Mouse (Mus musculus) liver, embryonic 16.5 days (tissue): ENCODE data around the gene Rexo4. TPM values are rescaled to one million over a fixed set of nuclear protein-coding genes. Genes with fewer than 3 reads are reported as not detected.

ENCODE experiments used
- ATAC-seq: fragments of 200-750 bp; cut with Nextera tagmentation; 2 replicates; pipeline ENCODE4 v1.8.0; 2017; ENCODE audit warnings: low read depth, mild to moderate bottlenecking, moderate number of reproducible peaks, moderate library complexity
- H3K27ac ChIP-seq: fragments of 300-500 bp; sonication (generic); 2 replicates; pipeline ENCODE4 v1.5.1; 2014; ENCODE audit warnings: mild to moderate bottlenecking, low read length
- H3K27me3 ChIP-seq: fragments of 300-500 bp; sonication (generic); 2 replicates; pipeline ENCODE4 v1.6.1; 2014; ENCODE audit warnings: low read depth, low read length, mixed read lengths; ENCODE audit not compliant: control insufficient read depth, insufficient read depth
- H3K36me3 ChIP-seq: fragments of 300-500 bp; sonication (generic); 2 replicates; pipeline ENCODE4 v1.6.1; 2014; ENCODE audit warnings: mild to moderate bottlenecking; ENCODE audit not compliant: control insufficient read depth, insufficient read depth
- H3K4me1 ChIP-seq: fragments of 300-500 bp; sonication (generic); 2 replicates; pipeline ENCODE4 v1.6.1; 2014; ENCODE audit warnings: low read depth, low read length, mixed read lengths; ENCODE audit not compliant: control insufficient read depth
- H3K4me2 ChIP-seq: fragments of 300-500 bp; sonication (generic); 2 replicates; pipeline ENCODE4 v1.6.1; 2014; ENCODE audit warnings: low read depth, low read length, mixed read lengths
- H3K4me3 ChIP-seq: fragments of 300-500 bp; sonication (generic); 2 replicates; pipeline ENCODE4 v1.5.1; 2014; ENCODE audit warnings: low read depth, mild to moderate bottlenecking, low read length
- H3K9ac ChIP-seq: fragments of 300-500 bp; sonication (generic); 2 replicates; pipeline ENCODE4 v1.6.1; 2014; ENCODE audit warnings: low read depth, low read length
- H3K9me3 ChIP-seq: fragments of 300-500 bp; sonication (generic); replicated peaks from 2 replicates; pipeline ENCODE4 v1.6.1; 2016; ENCODE audit warnings: low read length; ENCODE audit not compliant: control insufficient read depth
- WGBS: fragments of 180-500 bp; shearing (Covaris S2); extraction: QIAGEN DNeasy Blood & Tissue Kit; methylation state at CpG from one replicate; pipeline ENCODE4 v1.1.7; 2014; ENCODE audit not compliant: insufficient replicate concordance; 5-methylcytosine and 5-hydroxymethylcytosine counted together
- polyA plus RNA-seq: library from polyadenylated mRNA; unstranded; fragments of >200 nt; fragmentation: Nextera tagmentation; extraction: Ambion mirVana; gene quantifications from 2 replicates; pipeline ENCODE4 v1.2.1, GENCODE M21; 2015

Rexo4 gene
- polyA plus RNA-seq, 1 experiment from 2014 or later = 16.7 TPM

GRCm38 (mm10) chr2:26907109-26907508 is 57.1 kb downstream of the Rexo4 start:
- WGBS = 35% methylated on average over 4 of the region's 4 CpGs
- H3K36me3 ChIP-seq = peaks cover 22% of the 10 kb centered on the region

GRCm38 (mm10) chr2:26906431-26906830 is 57.8 kb downstream of the Rexo4 start:
- no peaks in the 10 kb centered on the region for H3K27me3 ChIP-seq
- ATAC-seq = no peak
- H3K4me1 ChIP-seq = peaks cover 31% of the 10 kb centered on the region
- no peak overlapping the region for H3K4me2 ChIP-seq
- no peaks in the 10 kb centered on the region for H3K9me3 ChIP-seq
- H3K27ac ChIP-seq = no peak overlapping the region
- H3K36me3 ChIP-seq = peaks cover 17% of the 10 kb centered on the region
- no peak overlapping the region for H3K9ac ChIP-seq
- H3K4me3 ChIP-seq = no peak overlapping the region
- 76% methylated on average over 3 of the region's 3 CpGs for WGBS

More at GRCm38 (mm10) chr2:26907109-26907508, 57.1 kb downstream of the Rexo4 start:
- H3K9ac ChIP-seq = no peak overlapping the region
- no peak overlapping the region for H3K4me3 ChIP-seq
- H3K27me3 ChIP-seq = no peaks in the 10 kb centered on the region
- H3K27ac ChIP-seq = no peak overlapping the region
- no peak for ATAC-seq
- H3K4me2 ChIP-seq = no peak overlapping the region
- no peaks in the 10 kb centered on the region for H3K9me3 ChIP-seq
- peaks cover 29% of the 10 kb centered on the region for H3K4me1 ChIP-seq

GRCm38 (mm10) chr2:26905936-26906335 is 58.2 kb downstream of the Rexo4 start:
- ATAC-seq = no peak
- Histone ChIP-seq H3K27me3 (no peaks in the 10 kb centered on the region), H3K27ac (no peak overlapping the region), H3K9me3 (no peaks in the 10 kb centered on the region), H3K9ac (no peak overlapping the region), H3K36me3 (peaks cover 17% of the 10 kb centered on the region), H3K4me1 (peaks cover 36% of the 10 kb centered on the region), H3K4me2 (no peak overlapping the region), H3K4me3 (no peak overlapping the region)
- WGBS = 86% methylated on average over 2 of the region's 2 CpGs

Other genes starting within 250 kb of the Rexo4 start
- not detected in 2 replicates for gene Abo, start 99.4 kb downstream of the Rexo4 start, polyA plus RNA-seq
- 8.7 and 9.4 TPM in 2 replicates for gene Surf6, start 61.5 kb downstream of the Rexo4 start, polyA plus RNA-seq
- gene Med22, start 53.7 kb downstream of the Rexo4 start, polyA plus RNA-seq = 19.5 and 20.8 TPM in 2 replicates
- 297 and 333 TPM in 2 replicates for gene Rpl7a, start 53.6 kb downstream of the Rexo4 start, polyA plus RNA-seq
- 17.4 and 17.9 TPM in 2 replicates for gene Surf2, start 48.0 kb downstream of the Rexo4 start, polyA plus RNA-seq
- 31.5 and 32.4 TPM in 2 replicates for gene Surf1, start 47.9 kb downstream of the Rexo4 start, polyA plus RNA-seq
- 119 and 121 TPM in 2 replicates for gene Surf4, start 30.5 kb downstream of the Rexo4 start, polyA plus RNA-seq
- gene Stkld1, start 30.3 kb downstream of the Rexo4 start, polyA plus RNA-seq = 0.04 TPM in 2 replicates
- 1.8 and 2.0 TPM in 2 replicates for gene Adamts13, start 9.0 kb upstream of the Rexo4 start, polyA plus RNA-seq
- 13.7 and 14.3 TPM in 2 replicates for gene Cacfd1, start 45.5 kb upstream of the Rexo4 start, polyA plus RNA-seq
- 0.32 and 0.40 TPM in 2 replicates for gene Slc2a6, start 63.6 kb upstream of the Rexo4 start, polyA plus RNA-seq
- 0.90 and 2.8 TPM in 2 replicates for gene Mymk, start 107.8 kb upstream of the Rexo4 start, polyA plus RNA-seq
- gene Adamtsl2, start 115.0 kb upstream of the Rexo4 start, polyA plus RNA-seq = 0.40 and 0.76 TPM in 2 replicates
- gene Fam163b, start 178.1 kb upstream of the Rexo4 start, polyA plus RNA-seq = not detected in 2 replicates
- 0.07 and 0.15 TPM in 2 replicates for gene Dbh, start 200.8 kb upstream of the Rexo4 start, polyA plus RNA-seq